Mouse (Mus musculus) c-Kit-positive CD71-positive TER-119-positive erythroid progenitor cells, embryonic 14.5 days (primary cell): Measurements from ENCODE around the gene Lgi1.
A peak's percentile ranks its signal among the peaks of the same experiment; 100 is the strongest.

Source experiments
- DNase-seq: peaks from one replicate; pipeline ENCODE4 v3.0.0-alpha.2; 2013; ENCODE audit warnings: low spot score

The Lgi1 gene

DNA sequence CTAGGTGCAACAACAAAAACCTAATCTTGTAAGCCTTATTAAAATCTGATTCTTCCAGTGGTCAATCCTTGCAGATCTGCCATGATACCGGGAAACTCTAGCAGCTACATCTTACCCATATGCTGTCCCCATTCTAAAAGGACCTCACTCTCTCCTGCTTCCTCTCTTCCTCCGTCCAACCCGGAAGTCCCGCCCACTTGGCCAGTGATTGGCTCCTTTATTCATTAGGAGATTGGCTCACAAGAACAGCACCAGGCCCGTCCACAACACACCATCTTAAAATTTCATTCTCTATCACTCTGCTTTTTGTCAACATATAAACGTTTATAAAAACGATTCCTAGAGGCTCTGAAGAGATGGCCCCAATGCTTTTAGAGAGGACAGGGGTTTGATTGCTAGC is 61.5 kb downstream of the Lgi1 start:
- DNase-seq = no peak

DNA sequence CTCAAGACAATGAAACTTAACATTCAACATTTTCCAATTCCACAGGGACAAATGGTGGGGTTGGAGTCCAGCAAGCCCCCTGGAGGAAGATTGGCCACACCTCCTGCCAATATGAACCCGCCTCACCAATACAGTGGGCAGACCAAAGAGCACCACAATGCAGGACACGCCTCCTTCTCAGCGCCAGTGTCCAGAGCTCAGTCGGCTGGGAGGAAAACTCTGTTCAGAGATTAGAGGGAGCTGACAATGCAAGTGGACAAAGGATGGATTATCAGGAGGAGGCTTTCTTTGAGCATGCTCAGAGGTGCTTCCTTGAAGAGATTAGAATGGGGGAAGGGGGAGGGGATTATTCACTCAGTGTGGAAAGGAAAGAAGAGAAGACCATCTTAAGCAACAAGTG is 62.7 kb downstream of the Lgi1 start:
- DNase-seq = no peak

DNA sequence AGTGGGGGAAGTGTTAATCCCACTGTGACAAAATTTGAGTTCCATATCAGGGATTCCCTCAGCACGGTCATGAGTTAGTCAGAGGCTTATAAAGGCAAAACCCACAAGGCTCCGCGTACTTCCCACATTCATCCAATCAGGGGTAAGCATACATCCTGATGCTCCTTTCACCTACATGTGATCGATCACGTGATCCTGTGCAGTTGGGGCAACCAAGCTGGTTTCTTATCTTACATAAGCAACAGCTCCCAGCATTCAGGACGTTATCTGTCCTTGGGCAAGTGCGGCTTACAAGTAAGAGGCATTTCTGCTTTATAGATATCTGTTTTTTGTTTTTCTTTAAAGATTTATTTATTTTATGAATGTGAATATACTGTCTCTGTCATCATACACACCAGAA is 63.7 kb downstream of the Lgi1 start:
- no peak for DNase-seq

DNA sequence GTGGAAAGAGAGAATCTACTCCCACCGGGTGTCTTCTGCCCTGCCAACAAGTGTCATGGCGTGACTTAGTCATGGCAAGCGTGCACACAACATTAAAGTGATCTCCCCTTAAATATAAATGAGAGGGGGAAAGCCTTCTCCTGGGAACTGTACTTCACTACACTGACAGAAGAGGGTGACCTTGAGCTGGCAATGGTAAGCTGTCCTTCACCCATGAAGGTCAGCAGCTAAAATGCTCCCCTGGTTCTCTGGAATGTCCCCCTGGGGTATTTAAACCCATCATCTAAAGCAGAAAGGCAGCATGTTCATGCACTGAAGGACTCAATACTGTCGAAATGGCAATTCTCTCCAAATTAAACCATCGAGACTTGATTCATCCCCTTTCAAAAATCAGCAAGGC is 64.9 kb downstream of the Lgi1 start:
- DNase-seq = no peak

DNA sequence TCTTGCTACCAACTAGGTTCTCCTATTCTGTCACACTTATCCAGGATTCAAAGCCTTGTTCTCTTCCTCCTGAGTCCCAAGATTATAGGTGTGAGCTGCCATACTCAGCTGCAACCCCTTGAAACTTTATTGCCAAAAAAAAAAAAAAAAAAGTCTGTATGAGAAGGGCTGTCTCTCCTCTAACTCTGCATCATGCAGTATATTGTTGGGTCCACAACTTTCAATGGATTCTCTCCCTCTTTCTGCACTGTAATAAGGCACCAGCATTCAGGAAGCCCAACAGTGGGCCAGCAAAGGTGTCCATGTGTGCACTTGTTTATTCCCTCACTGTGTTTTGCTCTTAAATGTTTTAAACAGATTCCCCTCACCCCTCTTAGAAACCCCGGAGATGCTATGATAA is 66.7 kb downstream of the Lgi1 start:
- no peak for DNase-seq

DNA sequence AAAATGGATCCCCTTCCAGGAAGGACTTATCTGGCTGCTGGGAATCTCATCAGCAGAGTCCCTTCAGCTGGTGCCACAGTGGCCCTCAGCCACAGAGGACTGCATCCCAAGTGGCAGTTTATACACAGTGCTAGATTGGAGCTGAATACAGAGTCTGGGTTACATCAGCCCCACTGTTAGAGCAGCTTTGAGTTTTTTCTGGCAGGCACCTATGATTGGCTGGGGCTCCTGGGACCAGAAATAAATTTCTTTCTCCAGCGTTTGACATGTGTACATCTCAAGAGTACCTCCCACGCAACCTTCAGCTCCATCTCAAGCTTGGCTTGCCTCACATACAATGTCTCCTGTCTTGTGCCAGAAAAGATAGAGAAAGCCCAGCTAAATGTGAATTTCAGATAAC is 67.9 kb downstream of the Lgi1 start:
- no peak for DNase-seq

DNA sequence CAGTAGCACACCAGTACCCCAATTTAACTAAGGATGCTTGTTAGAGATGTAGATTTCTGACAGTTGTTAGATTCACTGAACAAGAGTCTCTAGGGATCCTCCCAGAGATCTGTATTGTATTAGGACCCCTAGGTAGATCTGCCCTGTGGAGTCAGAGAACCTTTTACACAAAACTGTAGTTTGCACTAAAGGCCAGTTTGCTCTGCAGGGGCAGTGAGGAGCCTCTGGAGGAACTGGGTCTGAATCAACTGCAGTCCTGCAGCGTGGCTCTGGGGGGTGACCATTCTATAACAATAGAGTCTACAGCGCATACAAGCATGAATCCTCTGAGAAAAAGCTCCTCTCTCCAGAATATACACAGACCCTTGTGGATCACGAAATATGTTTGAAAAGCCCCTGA is 68.5 kb downstream of the Lgi1 start:
- no peak for DNase-seq

DNA sequence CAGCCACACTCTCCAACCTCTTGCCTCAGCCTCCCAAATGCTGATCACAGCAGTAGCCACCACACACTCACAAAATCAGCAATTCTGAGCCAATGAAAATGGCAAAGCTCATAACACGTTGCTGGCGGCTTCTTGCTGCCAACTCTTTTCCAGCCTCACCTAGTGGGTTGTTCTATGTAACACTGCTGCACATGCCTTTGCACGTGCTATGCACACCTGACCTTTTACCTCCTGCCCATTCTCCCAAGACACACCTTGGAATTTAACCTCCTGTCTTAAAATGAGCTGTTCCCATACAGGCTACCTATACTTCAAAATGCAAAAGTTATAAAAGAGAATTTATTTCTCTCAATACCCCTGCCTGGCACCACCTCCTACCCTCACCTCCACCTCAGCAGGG is 72.2 kb downstream of the Lgi1 start:
- DNase-seq = no peak

DNA sequence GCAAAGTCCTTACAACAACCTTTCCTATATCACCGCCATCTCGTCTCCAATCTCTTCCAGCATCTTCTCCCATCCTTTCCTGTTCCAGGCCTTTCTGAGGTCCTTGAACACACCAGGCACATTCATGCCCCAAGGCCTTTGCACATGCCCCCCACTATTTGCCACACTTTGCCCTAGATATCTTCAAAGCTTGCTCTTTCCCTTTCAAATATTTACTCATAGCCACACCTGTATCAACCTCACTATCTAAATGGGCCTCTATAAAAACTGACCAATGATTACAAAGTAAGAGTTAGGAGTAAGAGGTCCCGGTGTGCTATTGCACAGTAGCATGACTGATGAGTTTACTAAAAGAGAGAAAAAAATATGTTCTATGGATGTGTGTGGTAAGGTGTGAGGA is 73.0 kb downstream of the Lgi1 start:
- DNase-seq = no peak

DNA sequence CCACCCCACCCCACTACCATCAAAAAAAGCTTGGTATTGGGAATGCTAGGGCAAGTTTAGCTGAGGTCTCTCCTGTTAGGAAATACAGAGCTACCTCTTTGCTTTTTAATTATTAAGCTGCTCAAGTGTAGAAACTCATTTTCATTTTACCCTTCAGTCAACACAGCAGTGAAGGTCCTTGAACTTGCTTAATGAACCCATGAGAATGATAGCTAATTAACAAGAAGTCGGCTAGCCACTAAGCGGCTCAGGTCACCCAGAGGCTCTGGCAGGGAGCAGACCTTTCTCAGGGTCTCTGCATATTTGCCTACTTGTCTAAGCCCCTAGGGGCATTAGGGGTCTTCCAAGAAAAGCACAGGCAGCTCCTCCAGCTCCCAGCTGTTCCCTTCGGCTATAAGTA is 75.4 kb downstream of the Lgi1 start:
- DNase-seq = no peak

DNA sequence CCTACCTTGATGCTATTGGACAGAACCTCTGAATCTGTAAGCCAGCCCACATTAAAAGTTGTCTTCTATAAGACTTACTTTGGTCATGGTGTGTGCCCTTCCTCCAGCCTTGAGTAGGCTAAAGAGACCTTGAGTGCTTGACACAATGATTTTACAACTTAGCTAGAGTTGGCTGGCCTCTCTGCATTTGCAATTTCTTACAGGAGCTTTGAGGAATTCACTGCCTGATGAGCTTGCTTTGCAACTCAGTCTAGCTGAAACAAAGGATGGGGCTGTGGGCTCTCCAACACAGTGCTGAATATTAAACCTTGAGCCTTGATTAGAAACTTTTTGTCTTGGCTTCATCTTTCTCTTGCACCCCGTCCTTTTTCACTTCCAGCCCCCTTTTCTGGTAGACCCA is 78.9 kb downstream of the Lgi1 start:
- no peak for DNase-seq

DNA sequence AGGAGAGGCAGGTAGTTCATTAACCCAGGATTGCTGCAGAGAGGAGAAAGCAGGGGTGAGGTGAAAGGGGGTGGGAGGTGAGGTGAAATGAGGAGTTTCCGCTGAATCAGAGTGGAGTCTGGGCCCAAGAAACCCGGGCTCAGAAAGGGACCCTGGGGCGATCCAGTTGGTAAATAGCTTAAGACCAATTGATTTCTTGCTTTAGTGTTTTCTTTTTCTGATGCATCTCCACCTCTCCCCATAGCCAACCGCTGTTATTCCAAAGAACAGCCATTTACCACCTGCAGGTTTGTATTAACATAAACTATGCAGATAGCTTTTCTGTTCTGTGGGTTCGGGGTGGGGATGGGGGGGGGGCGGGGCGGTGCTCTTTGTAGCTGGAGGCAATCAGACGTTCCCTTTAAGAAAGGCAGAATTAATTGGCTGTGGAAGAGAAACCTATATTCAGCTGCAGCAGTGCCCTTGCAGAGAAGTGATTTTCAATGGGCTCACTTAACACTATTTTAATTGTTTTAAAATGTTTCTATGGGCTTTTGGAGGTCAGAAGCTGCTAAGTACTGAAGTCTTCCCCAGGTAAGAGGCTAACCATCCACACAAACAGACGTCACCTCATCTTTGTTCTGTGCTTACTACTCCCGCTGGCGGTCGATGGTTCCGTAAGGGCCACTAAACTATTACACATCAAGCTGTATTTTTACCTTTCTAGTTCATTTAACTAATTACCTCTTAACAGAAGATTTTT is 84.1 kb downstream of the Lgi1 start:
- DNase-seq = no peak

DNA sequence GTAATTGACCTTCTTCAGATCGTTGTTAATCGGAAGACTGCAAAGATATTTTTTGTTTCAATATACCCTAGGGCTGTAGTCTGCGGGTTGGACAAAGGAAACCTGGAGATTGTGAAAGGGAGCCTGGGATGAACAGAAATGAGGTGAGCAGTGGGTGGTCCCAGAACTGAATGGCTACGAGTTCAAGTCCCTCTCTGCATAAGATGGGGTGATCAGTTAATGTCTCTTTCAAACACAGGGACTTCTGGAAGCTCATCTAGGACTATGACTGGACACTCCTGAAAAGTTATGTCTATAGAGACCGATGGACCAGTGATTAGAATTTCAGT is 84.6 kb downstream of the Lgi1 start:
- DNase-seq = no peak

DNA sequence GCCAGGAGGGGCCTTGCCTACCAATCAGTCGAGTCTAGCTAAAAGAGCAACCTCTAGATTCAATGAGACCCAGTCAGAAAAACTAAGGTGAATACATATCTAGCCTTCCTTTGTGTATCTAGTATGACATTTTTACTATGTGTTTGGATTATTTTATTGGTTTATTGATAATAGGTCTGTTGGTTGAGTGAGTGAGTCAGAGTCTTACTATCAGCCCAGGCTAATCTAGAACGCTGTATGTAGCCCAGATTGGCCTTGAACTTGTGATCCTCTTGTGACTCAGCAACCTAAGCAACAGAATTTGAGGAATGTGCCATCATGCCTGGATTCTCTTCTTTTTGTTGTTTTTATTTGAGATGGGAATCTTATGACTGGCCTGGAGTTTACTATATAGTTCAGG is 86.9 kb downstream of the Lgi1 start:
- no peak for DNase-seq

DNA sequence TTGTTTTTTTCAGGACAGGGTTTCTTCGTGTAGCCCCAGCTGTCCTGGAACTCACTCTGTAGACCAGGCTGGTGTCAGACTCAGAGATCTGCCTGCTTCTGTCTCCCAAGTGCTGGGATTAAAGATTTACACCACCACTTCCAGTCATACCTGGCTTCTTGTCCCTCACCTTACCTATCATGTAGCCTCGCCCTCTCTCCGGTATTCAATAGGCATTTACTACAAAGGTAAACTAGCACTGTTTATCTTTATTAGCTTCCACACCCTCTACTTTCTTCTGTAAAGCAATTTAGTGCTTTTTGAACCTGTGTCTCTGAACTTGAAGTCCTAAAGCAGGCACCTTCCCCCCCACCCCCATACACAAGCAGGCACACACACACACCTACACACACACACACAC is 87.4 kb downstream of the Lgi1 start:
- no peak for DNase-seq

DNA sequence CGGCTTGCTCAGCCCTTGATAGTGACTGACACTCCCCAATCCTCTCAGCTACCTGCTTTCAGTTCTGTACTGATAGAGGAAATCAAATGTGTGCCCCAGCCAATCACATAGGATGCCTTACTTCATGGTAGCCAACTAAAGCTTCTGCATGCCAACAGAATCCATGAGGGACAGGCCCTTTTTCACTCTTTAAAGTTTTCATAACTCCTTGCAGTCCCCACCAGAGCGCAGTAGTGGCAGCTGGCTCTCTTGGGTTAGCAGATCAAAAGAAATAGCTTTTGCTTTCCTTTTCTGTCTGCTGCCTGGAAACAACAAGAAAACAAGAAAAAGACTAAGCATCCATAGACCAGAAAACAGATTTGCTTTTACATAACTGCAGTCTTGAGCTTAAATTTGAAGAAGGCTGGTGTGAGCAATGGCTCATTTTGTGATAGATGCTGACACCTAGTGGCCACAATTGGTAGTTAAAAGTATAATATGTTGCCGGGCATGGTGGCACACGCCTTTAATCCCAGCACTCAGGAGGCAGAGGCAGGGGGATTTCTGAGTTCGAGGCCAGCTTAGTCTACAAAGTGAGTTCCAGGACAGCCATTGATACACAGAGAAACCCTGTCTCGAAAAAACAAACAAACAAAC is 88.3 kb downstream of the Lgi1 start:
- peak; percentile 49 for DNase-seq

DNA sequence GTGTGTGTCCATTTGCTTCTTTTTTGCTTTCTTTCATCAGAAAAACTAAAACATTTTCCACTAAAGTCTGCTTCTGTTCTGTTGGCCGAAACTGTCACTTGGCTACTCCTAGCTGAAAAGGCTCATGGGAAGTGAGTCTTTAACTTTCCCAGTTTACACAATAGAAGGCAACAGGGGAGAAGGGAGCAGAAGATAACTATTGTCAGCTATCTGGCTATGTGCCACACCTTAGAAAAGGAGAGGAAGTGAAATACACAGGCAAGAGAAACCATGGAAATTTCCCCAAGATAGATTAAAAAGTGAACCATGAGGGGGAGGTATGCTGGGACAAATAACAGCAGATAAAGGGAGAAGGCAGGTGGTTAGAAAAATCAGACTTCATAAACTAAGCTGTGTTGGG is 89.9 kb downstream of the Lgi1 start:
- DNase-seq = no peak

DNA sequence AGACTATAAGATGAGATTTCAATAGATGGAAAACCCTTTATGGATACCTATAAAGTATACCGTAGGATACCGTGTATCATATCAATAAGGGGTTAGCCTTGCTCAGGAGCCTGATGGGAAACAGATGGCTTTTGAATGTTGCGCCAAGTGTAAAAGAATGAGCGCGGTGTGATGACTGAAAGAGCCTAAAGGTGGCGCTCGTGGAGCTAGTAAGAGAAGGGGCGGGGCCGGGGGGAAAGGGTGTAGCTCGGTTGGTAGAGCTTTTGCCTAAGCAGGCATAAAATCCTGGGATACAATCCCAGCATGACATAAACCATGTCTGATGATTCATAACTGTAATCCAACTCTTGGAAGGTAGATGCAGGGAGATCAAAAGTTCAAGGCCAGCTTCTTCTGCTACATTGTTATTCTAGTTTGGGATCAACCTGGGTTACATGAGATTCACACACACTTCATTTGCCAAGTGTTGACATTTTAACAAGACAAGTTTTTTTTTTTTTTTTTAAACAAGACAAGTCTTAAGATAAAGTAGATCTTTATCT is 90.6 kb downstream of the Lgi1 start:
- no peak for DNase-seq

DNA sequence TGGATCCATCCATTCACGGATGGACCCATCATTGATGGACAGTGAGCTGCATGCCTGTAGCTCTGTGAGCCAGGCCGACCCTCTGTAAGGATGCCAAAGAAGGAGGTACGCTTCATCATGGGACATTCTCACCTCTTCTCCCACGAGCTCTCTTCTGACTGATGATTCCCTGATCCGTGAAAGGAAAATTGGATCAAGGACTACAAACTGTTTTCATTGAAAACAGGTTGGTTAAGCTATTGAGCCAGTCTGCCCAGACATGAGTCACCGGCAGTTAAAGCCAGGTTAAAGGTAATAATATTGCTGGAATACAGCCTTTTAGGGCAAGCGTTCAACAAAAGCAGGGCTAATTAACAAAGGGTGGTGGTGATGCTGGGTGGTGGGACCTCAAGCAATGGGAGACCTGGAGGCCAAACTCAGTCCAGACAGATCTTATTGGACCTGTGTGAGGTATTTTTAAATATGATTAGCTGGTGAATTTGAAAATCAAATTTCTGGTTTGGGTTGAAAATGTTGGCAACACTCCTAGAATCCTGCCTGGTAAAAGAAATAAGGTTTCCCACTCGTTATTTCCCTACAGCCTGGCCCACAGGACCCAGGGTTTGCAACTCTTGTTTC is 92.0 kb downstream of the Lgi1 start:
- no peak for DNase-seq

DNA sequence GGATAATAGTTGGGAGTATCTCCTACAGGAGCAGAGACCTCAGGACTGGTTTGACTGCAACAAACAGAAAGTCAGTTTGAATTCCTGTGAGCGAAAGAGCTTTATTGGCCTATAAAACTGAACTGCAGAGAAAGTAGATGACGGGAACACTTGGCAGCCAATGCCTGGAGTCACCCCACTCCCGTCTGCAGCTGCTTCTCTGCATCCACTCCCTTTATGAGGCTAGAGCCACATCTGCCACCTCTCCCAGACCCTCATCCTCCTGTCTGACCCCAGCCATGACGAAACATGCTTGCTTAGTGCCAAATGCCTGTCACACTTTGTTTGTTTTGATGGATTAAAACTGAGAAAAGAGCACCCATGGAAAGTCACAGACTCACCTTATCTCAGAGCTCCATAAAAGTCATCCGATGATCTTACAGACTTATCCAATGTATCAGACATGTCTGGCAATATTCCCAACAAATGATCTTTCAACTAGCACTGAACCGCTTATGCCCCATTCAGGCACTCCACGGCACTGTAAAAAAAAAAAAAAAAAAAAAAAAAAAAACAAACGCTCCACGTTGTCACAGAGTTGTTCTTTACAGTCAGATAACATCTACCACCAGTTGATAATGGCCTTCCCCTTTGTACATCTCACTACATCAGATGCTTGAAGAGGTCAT is 93.8 kb downstream of the Lgi1 start:
- DNase-seq = no peak

DNA sequence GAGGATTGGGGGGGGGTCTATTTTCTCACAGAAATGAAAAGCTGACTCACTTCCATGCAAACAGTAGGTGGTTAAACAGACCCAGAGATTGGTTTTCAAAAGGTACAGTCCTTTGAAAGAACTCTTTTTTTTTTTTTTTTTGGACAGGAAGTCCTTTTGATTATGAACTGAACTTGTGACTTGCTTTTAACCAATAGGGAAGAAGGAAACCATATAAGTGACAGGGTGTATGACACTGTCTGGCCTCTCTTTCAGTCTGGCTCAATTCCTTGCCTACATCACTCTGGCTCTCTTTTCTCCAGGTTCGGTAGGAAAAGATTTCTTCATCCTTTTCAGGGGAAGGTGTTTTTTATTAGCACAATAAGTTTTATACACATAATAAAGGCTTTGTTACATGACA is 95.0 kb downstream of the Lgi1 start:
- DNase-seq = no peak
